Mouse (Mus musculus) small intestine, adult 2 months (tissue): ENCODE results near the gene Flnb. TPM values are rescaled to one million over a fixed set of nuclear protein-coding genes. Genes with fewer than 3 reads are reported as not detected.

Source experiments
- H3K27ac ChIP-seq: fragments of 200-500 bp; 2 replicates; pipeline ENCODE4 v1.5.1; 2012; ENCODE audit warnings: low read depth, low read length, control low read depth, inconsistent platforms; ENCODE audit not compliant: insufficient read depth
- H3K27me3 ChIP-seq: fragments of 200-500 bp; 2 replicates; pipeline ENCODE4 v1.6.1; 2012; ENCODE audit warnings: mild to moderate bottlenecking, moderate library complexity, low read length, inconsistent platforms; ENCODE audit not compliant: control insufficient read depth, insufficient read depth
- H3K36me3 ChIP-seq: fragments of 200-500 bp; 2 replicates; pipeline ENCODE4 v1.6.1; 2012; ENCODE audit warnings: mild to moderate bottlenecking, low read length, control low read depth, inconsistent platforms; ENCODE audit not compliant: control insufficient read depth, insufficient read depth
- H3K4me1 ChIP-seq: fragments of 200-500 bp; 2 replicates; pipeline ENCODE4 v1.6.1; 2012; ENCODE audit warnings: low read length, inconsistent platforms, mixed read lengths; ENCODE audit not compliant: control insufficient read depth, insufficient read depth, insufficient read length
- H3K4me3 ChIP-seq: fragments of 200-500 bp; 2 replicates; pipeline ENCODE4 v1.5.1; 2012; ENCODE audit warnings: low read depth, mild to moderate bottlenecking, control low read depth, inconsistent platforms, low read length, moderate library complexity
- CTCF ChIP-seq: fragments of 200-500 bp; IDR thresholded peaks from 2 replicates; pipeline ENCODE4 v1.5.1; 2012; ENCODE audit warnings: low read depth, mild to moderate bottlenecking, control low read depth, inconsistent platforms, low read length, moderate library complexity, mixed read lengths; ENCODE audit not compliant: insufficient replicate concordance, insufficient read length; ENCODE audit errors: extremely low read depth
- POLR2A ChIP-seq: fragments of 200-500 bp; IDR thresholded peaks from 2 replicates; pipeline ENCODE4 v1.6.1; 2012; ENCODE audit warnings: low read depth, mild to moderate bottlenecking, control low read depth, inconsistent platforms, low read length, moderate library complexity
- WGBS: fragments of 180-500 bp; shearing (Covaris S2); methylation state at CpG from one replicate; pipeline ENCODE4 v1.1.7; 2018; 5-methylcytosine and 5-hydroxymethylcytosine counted together
- polyA plus RNA-seq: library from polyadenylated mRNA; depleted of rRNA; stranded (reverse); fragments of >200 nt; gene quantifications from 2 replicates; pipeline ENCODE4 v1.2.3, GENCODE M21; 2012; rRNA removed

Flnb gene
- polyA plus RNA-seq, 1 experiment: 54.8 TPM

DNA sequence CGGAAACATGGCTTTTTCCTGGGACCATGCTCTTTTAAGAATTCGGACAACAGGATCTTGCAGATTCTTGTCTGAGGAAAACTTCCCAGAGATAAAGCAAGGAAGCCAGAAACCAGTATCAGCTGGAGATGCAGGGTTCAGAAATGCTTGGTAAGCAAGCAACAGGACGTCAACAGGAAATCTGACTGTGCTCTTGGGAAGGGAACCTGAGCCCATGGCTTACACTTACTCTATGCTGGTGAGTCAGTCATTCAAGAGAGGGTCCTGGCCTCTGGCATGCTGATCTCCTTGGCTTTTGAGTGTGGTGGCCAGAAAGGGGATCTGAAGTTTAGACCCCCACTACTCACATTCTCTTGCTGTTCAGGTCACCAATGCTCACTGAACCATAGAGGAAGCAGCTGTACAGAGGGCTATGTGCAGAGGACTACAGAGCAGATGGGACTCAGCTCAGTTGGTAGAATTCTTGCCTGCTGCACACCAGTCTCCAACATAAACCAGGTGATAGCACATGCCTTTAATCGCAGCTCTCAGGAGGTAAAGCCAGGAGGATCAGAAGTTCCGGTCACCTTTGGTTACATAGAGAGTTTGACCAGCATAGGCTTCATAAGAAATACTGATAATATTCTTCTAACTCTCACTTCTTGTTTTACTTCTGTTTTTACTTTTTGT is 173.5 kb downstream of the Flnb start:
- Histone ChIP-seq H3K27ac (no peak overlapping the region), H3K4me1 (peaks cover 2% of the 10 kb centered on the region), H3K4me3 (no peak overlapping the region), H3K36me3 (no peaks in the 10 kb centered on the region), H3K27me3 (no peaks in the 10 kb centered on the region; the same call in 1 of the 2 replicates)
- WGBS: 81% methylated on average over 5 of the region's 5 CpGs
- no peak for TF ChIP-seq CTCF
- TF ChIP-seq POLR2A: no peak

DNA sequence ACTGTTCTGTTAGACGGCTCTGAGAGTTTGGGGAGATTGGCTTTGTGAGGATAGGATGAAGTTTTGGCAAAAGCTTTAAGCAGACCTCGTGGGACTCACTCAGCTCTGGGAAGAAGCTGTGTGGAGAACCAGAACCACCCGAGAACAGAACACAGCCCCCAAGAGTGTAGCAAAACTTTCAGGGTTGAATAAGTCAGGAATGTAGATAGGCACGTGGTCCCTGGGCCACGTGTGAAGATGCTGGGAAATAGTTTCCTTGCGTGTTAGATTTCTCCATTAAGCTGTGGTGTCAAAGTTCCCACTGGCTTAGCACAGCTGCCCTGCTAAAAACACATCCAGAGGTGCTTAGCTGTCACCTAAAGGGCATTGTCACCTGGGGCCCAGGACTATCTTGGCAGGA is 174.4 kb downstream of the Flnb start:
- WGBS: 72% methylated on average over 6 of the region's 6 CpGs
- no peak overlapping the region for H3K27ac ChIP-seq
- no peaks in the 10 kb centered on the region; the same call in 1 of the 2 replicates for H3K27me3 ChIP-seq
- H3K4me1 ChIP-seq: peaks cover 2% of the 10 kb centered on the region
- TF ChIP-seq POLR2A (no peak), CTCF (no peak)
- peak overlapping the region; percentile 18 for H3K4me3 ChIP-seq
- no peaks in the 10 kb centered on the region for H3K36me3 ChIP-seq

DNA sequence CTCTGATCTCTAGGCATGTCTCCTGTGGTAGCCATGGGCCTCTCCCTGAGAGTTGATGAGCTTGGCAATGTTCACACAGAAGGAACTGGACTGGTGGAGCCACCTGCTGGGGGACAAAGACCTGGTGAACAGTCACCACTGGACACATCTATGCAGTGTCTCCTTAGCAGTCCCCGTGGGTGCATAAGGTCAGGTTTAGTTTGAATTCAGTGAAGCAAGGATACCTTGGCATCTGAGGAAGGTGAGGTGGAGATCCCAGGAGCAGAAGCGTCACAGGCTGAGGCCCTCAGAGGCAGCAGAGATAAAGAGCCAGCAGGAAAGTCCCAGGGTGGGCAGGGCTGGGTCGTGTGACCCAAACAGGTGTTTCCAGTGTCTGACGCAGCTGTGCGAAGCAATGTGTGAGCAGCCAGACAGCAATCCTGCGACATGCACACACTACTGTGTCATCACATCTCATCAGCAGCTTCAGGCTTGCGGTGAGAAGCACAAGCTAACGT is 176.6 kb downstream of the Flnb start, which contains the start of gene Dnase1l3:
Gene Dnase1l3, minus strand, starts transcription at position 303 of the 497 bp plus-strand sequence.
- Histone ChIP-seq H3K27me3 (no peaks in the 10 kb centered on the region; the same call in 1 of the 2 replicates), H3K36me3 (no peaks in the 10 kb centered on the region), H3K27ac (no peak within 1 kb of the TSS), H3K4me3 (peak within 1 kb of the TSS; percentile 18; the same call in 1 of the 2 replicates), H3K4me1 (peaks cover 2% of the 10 kb centered on the region)
- WGBS: 23% methylated on average over 8 of the region's 8 CpGs
- TF ChIP-seq POLR2A: no peak
- peak; percentile 74; the same call in 1 of the 2 replicates for TF ChIP-seq CTCF

DNA sequence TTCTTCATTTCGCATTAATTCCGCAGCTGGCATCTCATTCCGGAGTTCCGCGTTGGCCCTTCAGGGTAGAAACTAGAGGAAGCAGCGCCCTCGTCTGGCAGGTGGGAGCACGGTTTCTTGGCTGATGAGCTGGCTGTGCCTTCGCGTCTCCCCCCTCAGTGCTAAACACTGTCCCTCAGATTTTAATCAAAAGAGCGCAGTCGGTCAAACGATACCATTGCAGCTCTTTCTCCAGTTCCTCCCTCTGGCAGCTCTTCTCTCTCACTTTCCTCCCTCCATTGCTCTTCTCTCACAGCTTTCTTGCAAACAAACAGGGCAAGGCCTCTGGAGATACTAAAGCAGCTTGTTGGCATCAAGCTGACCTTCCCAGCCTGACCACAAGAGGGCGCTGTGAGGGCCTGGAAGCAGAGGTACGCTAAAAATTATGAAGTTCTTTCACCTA is 179.5 kb downstream of the Flnb start:
- Histone ChIP-seq H3K36me3 (no peaks in the 10 kb centered on the region), H3K4me3 (peak overlapping the region; percentile 41), H3K27me3 (no peaks in the 10 kb centered on the region; the same call in 1 of the 2 replicates), H3K4me1 (no peaks in the 10 kb centered on the region; the same call in 1 of the 2 replicates), H3K27ac (no peak overlapping the region)
- TF ChIP-seq CTCF (peak; percentile 92), POLR2A (peak; percentile 15; the same call in 1 of the 2 replicates)
- WGBS: 1% methylated on average over 15 of the region's 15 CpGs

DNA sequence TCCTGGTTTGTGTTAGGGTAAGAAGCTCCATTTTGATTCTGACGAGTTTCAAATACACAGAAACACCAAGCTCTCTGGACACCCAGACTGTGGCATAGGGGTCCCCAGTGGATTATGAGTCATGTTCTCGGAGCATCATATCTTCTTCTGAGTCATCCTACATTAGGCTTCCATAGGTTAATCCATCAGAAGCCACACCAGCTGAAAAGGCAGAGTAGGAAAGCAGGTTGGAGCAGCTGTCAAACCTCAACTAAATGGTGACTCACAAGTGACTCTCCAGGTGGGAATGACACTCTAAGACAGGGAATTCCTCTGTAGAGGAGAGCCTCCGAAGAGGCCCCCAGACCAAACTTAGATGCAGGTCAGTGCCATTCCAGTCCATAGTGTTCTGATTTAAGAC is 181.3 kb downstream of the Flnb start:
- Histone ChIP-seq H3K36me3 (no peaks in the 10 kb centered on the region), H3K4me1 (peaks cover 2% of the 10 kb centered on the region; the same call in 1 of the 2 replicates), H3K4me3 (no peak overlapping the region), H3K27ac (no peak overlapping the region), H3K27me3 (no peaks in the 10 kb centered on the region; the same call in 1 of the 2 replicates)
- no peak for TF ChIP-seq CTCF
- no peak for TF ChIP-seq POLR2A
- WGBS: 79% methylated on average over 3 of the region's 3 CpGs

DNA sequence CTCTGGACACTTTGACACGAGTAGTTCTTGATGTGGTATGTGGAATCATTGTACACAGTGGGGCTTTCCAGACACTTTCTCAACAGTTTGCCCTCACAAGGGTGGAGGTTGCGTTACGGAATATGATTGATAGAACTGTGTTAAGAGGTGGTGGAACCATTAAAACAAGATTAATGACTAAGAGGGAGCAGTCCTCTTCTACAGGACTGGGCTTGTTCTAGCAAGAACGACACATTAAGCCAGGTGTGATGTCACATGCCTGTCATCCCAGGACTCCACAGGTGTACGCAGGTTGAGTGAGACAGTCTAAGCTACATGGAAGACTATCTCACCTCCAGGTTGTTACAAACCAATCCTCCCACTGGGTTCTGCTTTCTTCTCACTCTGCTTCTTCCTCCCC is 181.7 kb downstream of the Flnb start:
- no peak for TF ChIP-seq CTCF
- no peak for TF ChIP-seq POLR2A
- WGBS: 82% methylated on average over 5 of the region's 5 CpGs
- H3K4me3 ChIP-seq: no peak overlapping the region

DNA sequence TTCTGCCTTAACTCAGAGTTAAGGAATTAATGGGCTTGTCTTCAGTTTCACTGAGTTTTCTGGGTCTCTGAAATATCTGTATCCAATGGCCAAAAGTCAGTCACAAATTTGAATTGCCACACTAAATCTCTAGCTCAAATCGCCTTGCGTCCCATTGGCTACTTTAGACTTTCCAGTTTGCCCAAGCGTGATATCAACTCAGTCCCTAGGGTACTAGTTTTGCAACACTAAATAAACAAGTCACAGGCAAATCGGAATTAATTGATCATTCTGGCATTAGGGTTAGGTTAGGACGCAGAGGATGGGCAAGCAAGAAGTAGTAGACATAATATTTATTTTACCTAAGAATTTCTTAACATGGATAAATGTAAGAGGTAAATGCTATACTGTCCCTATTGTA is 182.5 kb downstream of the Flnb start:
- WGBS: 84% methylated on average over 5 of the region's 5 CpGs
- TF ChIP-seq CTCF: no peak
- no peak for TF ChIP-seq POLR2A
- Histone ChIP-seq H3K36me3 (no peaks in the 10 kb centered on the region), H3K4me1 (peaks cover 4% of the 10 kb centered on the region; the same call in 1 of the 2 replicates), H3K27ac (no peak overlapping the region), H3K4me3 (no peak overlapping the region), H3K27me3 (no peaks in the 10 kb centered on the region; the same call in 1 of the 2 replicates)

More for the DNA sequence above, 181.7 kb downstream of the Flnb start:
- no peaks in the 10 kb centered on the region for H3K36me3 ChIP-seq
- H3K27me3 ChIP-seq: no peaks in the 10 kb centered on the region; the same call in 1 of the 2 replicates
- H3K4me1 ChIP-seq: peaks cover 4% of the 10 kb centered on the region
- no peak overlapping the region for H3K27ac ChIP-seq

Other genes starting within 250 kb of the Flnb start
- not detected in 2 replicates for gene Gm3558, start 249.4 kb upstream of the Flnb start, polyA plus RNA-seq
- not detected in 2 replicates for gene Gm10338, start 222.4 kb upstream of the Flnb start, polyA plus RNA-seq
- gene Gm10128, start 174.0 kb upstream of the Flnb start, polyA plus RNA-seq: not detected in 2 replicates
- 0.61 TPM in 1 of 2 replicates, not detected in the other for gene Gm26661, start 26.4 kb upstream of the Flnb start, polyA plus RNA-seq
- gene Gm45521, start 139.3 kb downstream of the Flnb start, polyA plus RNA-seq: not detected in 2 replicates
- gene Dnase1l3, start 176.6 kb downstream of the Flnb start, polyA plus RNA-seq: 6.5 and 14.2 TPM in 2 replicates
- 32.9 and 59.1 TPM in 2 replicates for gene Abhd6, start 184.9 kb downstream of the Flnb start, polyA plus RNA-seq